Mouse (Mus musculus) E14TG2a.4 (cell line): ENCODE results near the gene Gm37240.

ENCODE experiments used
- CTCF ChIP-seq: conservative IDR thresholded peaks from 2 replicates; pipeline ENCODE4 v1.5.1; 2014; ENCODE audit warnings: low read length
- NANOG ChIP-seq: IDR thresholded peaks from 2 replicates; pipeline ENCODE4 v1.6.1; 2014; ENCODE audit warnings: borderline replicate concordance, low read length, mixed read lengths
- POU5F1 ChIP-seq: IDR thresholded peaks from 2 replicates; pipeline ENCODE4 v1.6.1; 2014; ENCODE audit warnings: low read length, borderline replicate concordance

DNA sequence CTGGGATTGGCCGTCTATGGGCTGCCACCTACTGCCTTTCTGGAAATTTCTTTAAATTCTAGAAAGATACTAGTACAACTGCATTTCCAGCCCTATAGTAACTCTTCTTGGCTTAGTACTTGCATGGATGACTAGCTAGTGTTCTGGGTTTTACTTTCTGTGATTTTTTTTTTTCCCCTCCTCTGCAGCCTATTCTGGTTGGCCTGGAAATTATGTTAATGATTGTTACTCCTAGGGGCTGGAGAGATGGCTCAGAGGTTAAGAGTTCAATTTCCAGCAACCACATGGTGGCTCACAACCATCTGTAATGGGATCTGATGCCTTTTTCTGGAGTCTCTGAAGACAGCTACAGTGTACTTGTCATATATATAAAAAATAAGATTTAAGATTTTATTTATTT, 1036.9 kb downstream of the Gm37240 start:
- no peak for TF ChIP-seq CTCF
- no peak for TF ChIP-seq NANOG
- no peak for TF ChIP-seq POU5F1
